ENCODE assay signal across 9 mouse cellular contexts in genomic region chr11:30471187-30471586, GRCm38 (mm10). TPM values are rescaled to one million over a fixed set of nuclear protein-coding genes. Genes with fewer than 3 reads are reported as not detected.
DNase-seq lines count a peak whose midpoint lies in the region; ATAC-seq and TF ChIP-seq lines count a peak whose summit lies in the region.
"Had no signal": no experiment of that assay in that cellular context is flagged by ENCODE, and none has a peak within 500 bp of the region (broad histone marks: within the 10 kb centered on the region; RNA-seq: fewer than 3 reads in every experiment).

No protein-coding gene starts in this region.

- H3K27me3 ChIP-seq in lung, embryonic 16.5 days (ENCODE audit: control insufficient read depth, insufficient read depth, low read depth, low read length): no peaks in the 10 kb centered on the region
- no peaks in the 10 kb centered on the region for H3K27me3 ChIP-seq in limb, embryonic 13.5 days

- peak overlapping the region; percentile 64 for H3K4me2 ChIP-seq in lung, embryonic 16.5 days (ENCODE audit: low read depth, low read length)
- H3K4me2 ChIP-seq in limb, embryonic 13.5 days (replicated peaks): peak overlapping the region; percentile 70

- no peak overlapping the region; the same call in 1 of the 2 replicates for H3K27ac ChIP-seq in lung, embryonic 16.5 days (ENCODE audit: low read length)
- peak overlapping the region; percentile 83 for H3K27ac ChIP-seq in limb, embryonic 13.5 days
- peak overlapping the region; percentile 75 for H3K27ac ChIP-seq in olfactory bulb, adult 2 months (ENCODE audit: insufficient read depth, low read depth, low read length)

- TF ChIP-seq POLR2A in lung, adult 2 months (IDR thresholded peaks at IDR 0.05; ENCODE audit: borderline replicate concordance, extremely low read depth, low read depth, low read length): no peak
- no peak for TF ChIP-seq POLR2A in olfactory bulb, adult 2 months (IDR thresholded peaks at IDR 0.05; ENCODE audit: insufficient read depth, low read depth, low read length)

- H3K4me3 ChIP-seq in lung, embryonic 16.5 days (ENCODE audit: low read length): peak overlapping the region; percentile 48
- H3K4me3 ChIP-seq in lung, adult 2 months (replicated peaks; ENCODE audit: extremely low read depth, low read depth, low read length): no peak overlapping the region
- peak overlapping the region; percentile 47 for H3K4me3 ChIP-seq in limb, embryonic 13.5 days
- H3K4me3 ChIP-seq in olfactory bulb, adult 2 months (ENCODE audit: insufficient read depth, low read depth, low read length): no peak overlapping the region

- no peak for TF ChIP-seq CTCF in lung, adult 2 months (IDR thresholded peaks at IDR 0.05; ENCODE audit: insufficient read depth, low read length)
- TF ChIP-seq CTCF in olfactory bulb, adult 2 months (IDR thresholded peaks at IDR 0.05; ENCODE audit: insufficient read depth, low read depth, low read length): no peak

- 52% methylated on average over 8 of the region's 8 CpGs for WGBS in lung, embryonic 16.5 days
- WGBS in lung, adult 2 months: 57% methylated on average over 8 of the region's 8 CpGs
- 69% methylated on average over 8 of the region's 8 CpGs for WGBS in limb, embryonic 13.5 days
- 50% methylated on average over 8 of the region's 8 CpGs for WGBS in olfactory bulb, adult 2 months

- peak overlapping the region; percentile 66; the same call in 1 of the 2 replicates for H3K9ac ChIP-seq in lung, embryonic 16.5 days (ENCODE audit: low read length)
- H3K9ac ChIP-seq in limb, embryonic 13.5 days: no peak overlapping the region; the same call in 1 of the 2 replicates

- no peaks in the 10 kb centered on the region for H3K9me3 ChIP-seq in lung, embryonic 16.5 days (ENCODE audit: control insufficient read depth, low read length)
- H3K9me3 ChIP-seq in limb, embryonic 13.5 days: no peaks in the 10 kb centered on the region

- 0 out of 2 replicates have a peak, but pooled peaks have one; percentile 12 for ATAC-seq in lung, embryonic 16.5 days (ENCODE audit: low read depth)
- ATAC-seq in limb, embryonic 13.5 days (ENCODE audit: low FRiP score, low read depth): no peak

- peaks cover 4% of the 10 kb centered on the region; the same call in 1 of the 2 replicates for H3K4me1 ChIP-seq in lung, embryonic 16.5 days (replicated peaks; ENCODE audit: control insufficient read depth, insufficient read depth, low read length)
- H3K4me1 ChIP-seq in lung, adult 2 months (ENCODE audit: control insufficient read depth, insufficient read depth, low read length): no peaks in the 10 kb centered on the region; the same call in 1 of the 2 replicates
- peaks cover 13% of the 10 kb centered on the region; the same call in 1 of the 2 replicates for H3K4me1 ChIP-seq in limb, embryonic 13.5 days
- peaks cover 2% of the 10 kb centered on the region; the same call in 1 of the 2 replicates for H3K4me1 ChIP-seq in olfactory bulb, adult 2 months (ENCODE audit: control insufficient read depth, insufficient read depth, low read length)

- no peaks in the 10 kb centered on the region for H3K36me3 ChIP-seq in lung, embryonic 16.5 days (ENCODE audit: control insufficient read depth, insufficient read depth, low read length)
- no peaks in the 10 kb centered on the region for H3K36me3 ChIP-seq in limb, embryonic 13.5 days

- peak; percentile 4 for DNase-seq in embryo, embryonic 10.5 days (ENCODE audit: low spot score)
- no peak for DNase-seq in embryo, embryonic 11 days
- no peak for DNase-seq in lung, adult 2 months
- DNase-seq in layer of hippocampus, adult 8-10 months (ENCODE audit: low spot score in 2 of 2): no peak
- no peak for DNase-seq in spleen, adult 12 weeks (ENCODE audit: low spot score)

RNA-seq across cellular contexts. Expression of gene 4930505A04Rik, which starts 0.4 kb away (rescaled TPM):
- 0.23 and 0.31 TPM in 2 replicates for polyA plus RNA-seq in lung, embryonic 16.5 days (2015; fragmentation: Nextera tagmentation; extraction: Ambion mirVana)
- polyA plus RNA-seq in lung, adult 2 months (2012; rRNA removed): not detected in 2 replicates
- polyA plus RNA-seq in limb, embryonic 13.5 days (2015; fragmentation: Nextera tagmentation; extraction: Ambion mirVana): not detected in 2 replicates
- polyA plus RNA-seq in olfactory bulb, adult 2 months (2012; ENCODE audit: insufficient read depth, insufficient read length, low replicate concordance, missing spikeins): not detected in 2 replicates
- total RNA-seq in layer of hippocampus, adult 8-10 months (2022): 1 to 10 TPM in 1 of 4 experiments, under 1 TPM in 3; 0.37 to 1.3 (median 0.57) TPM
- total RNA-seq: liver, adult 2 months had no signal
- polyA plus RNA-seq: liver, adult 2 months had no signal

Comparison
In these comparisons a context has a peak if more than half of its experiments do, and no peak if none do; other contexts are left out.
1. H3K4me3 ChIP-seq: peak in lung, embryonic 16.5 days (single experiment) and limb, embryonic 13.5 days (single experiment); none in lung, adult 2 months (single experiment) and olfactory bulb, adult 2 months (single experiment).